Mouse (Mus musculus) heart, embryonic 14.5 days (tissue): ENCODE measurements around the gene Kifap3. TPM values are rescaled to one million over a fixed set of nuclear protein-coding genes. Genes with fewer than 3 reads are reported as not detected.
A peak's percentile ranks its signal among the peaks of the same experiment; 100 is the strongest.
"Not testable (repeated sequence)": the region's sequence is repeated elsewhere in the genome, so short reads cannot be mapped to it uniquely, and the experiment has no call there.

Source experiments
- ATAC-seq: fragments of 200-750 bp; cut with Nextera tagmentation; 2 replicates; pipeline ENCODE4 v1.8.0; 2017; ENCODE audit warnings: low read depth, moderate TSS enrichment; ENCODE audit not compliant: insufficient number of reproducible peaks, insufficient read depth, low FRiP score
- H3K27ac ChIP-seq, 2 experiments: fragments of 200-500 bp in 1 of 2; fragments of 300-500 bp in 1 of 2; sonication (generic) in 1 of 2; replicated peaks in 1 of 2; 2 replicates each; pipeline ENCODE4 v1.5.1; 2012 to 2014; ENCODE audit warnings: low read depth in 2 of 2, low read length in 2 of 2, control low read depth in 1 of 2, mild to moderate bottlenecking in 1 of 2, mixed read lengths in 1 of 2; ENCODE audit not compliant: control insufficient read depth in 1 of 2, insufficient read depth in 1 of 2
- H3K27me3 ChIP-seq: fragments of 300-500 bp; sonication (generic); 2 replicates; pipeline ENCODE4 v1.6.1; 2014; ENCODE audit warnings: mild to moderate bottlenecking, low read length, control low read depth; ENCODE audit not compliant: control insufficient read depth, insufficient read depth
- H3K36me3 ChIP-seq: fragments of 300-500 bp; sonication (generic); 2 replicates; pipeline ENCODE4 v1.6.1; 2014; ENCODE audit warnings: mild to moderate bottlenecking, control low read depth, low read length, mixed read lengths; ENCODE audit not compliant: control insufficient read depth, insufficient read depth
- H3K4me1 ChIP-seq, 2 experiments: fragments of 200-500 bp in 1 of 2; fragments of 300-500 bp in 1 of 2; sonication (generic) in 1 of 2; 2 replicates each; pipeline ENCODE4 v1.6.1; 2012 to 2014; ENCODE audit warnings: low read length in 2 of 2, control low read depth in 1 of 2, mixed read lengths in 1 of 2; ENCODE audit not compliant: control insufficient read depth in 2 of 2, insufficient read depth in 2 of 2
- H3K4me2 ChIP-seq: fragments of 300-500 bp; sonication (generic); 2 replicates; pipeline ENCODE4 v1.6.1; 2014; ENCODE audit warnings: mild to moderate bottlenecking, low read length
- H3K4me3 ChIP-seq, 2 experiments: fragments of 200-500 bp in 1 of 2; fragments of 300-500 bp in 1 of 2; sonication (generic) in 1 of 2; 2 replicates each; pipeline ENCODE4 v1.5.1; 2012 to 2014; ENCODE audit warnings: low read length in 2 of 2, mild to moderate bottlenecking in 2 of 2, control low read depth in 1 of 2, low read depth in 1 of 2, moderate library complexity in 1 of 2; ENCODE audit not compliant: control insufficient read depth in 1 of 2, insufficient read depth in 1 of 2
- H3K9ac ChIP-seq: fragments of 300-500 bp; sonication (generic); 2 replicates; pipeline ENCODE4 v1.6.1; 2014; ENCODE audit warnings: mild to moderate bottlenecking, low read length
- H3K9me3 ChIP-seq: fragments of 300-500 bp; sonication (generic); 2 replicates; pipeline ENCODE4 v1.6.1; 2016; ENCODE audit warnings: low read length, control low read depth; ENCODE audit not compliant: control insufficient read depth
- WGBS: fragments of 180-500 bp; shearing (Covaris S2); extraction: QIAGEN DNeasy Blood & Tissue Kit; methylation state at CpG from one replicate; pipeline ENCODE4 v1.1.7; 2014; 5-methylcytosine and 5-hydroxymethylcytosine counted together
- polyA plus RNA-seq: library from polyadenylated mRNA; unstranded; fragments of >200 nt; fragmentation: Nextera tagmentation; extraction: Ambion mirVana; gene quantifications from 2 replicates; pipeline ENCODE4 v1.2.1, GENCODE M21; 2014

The Kifap3 gene
- 24.8 and 25.7 TPM in 2 replicates for polyA plus RNA-seq

DNA sequence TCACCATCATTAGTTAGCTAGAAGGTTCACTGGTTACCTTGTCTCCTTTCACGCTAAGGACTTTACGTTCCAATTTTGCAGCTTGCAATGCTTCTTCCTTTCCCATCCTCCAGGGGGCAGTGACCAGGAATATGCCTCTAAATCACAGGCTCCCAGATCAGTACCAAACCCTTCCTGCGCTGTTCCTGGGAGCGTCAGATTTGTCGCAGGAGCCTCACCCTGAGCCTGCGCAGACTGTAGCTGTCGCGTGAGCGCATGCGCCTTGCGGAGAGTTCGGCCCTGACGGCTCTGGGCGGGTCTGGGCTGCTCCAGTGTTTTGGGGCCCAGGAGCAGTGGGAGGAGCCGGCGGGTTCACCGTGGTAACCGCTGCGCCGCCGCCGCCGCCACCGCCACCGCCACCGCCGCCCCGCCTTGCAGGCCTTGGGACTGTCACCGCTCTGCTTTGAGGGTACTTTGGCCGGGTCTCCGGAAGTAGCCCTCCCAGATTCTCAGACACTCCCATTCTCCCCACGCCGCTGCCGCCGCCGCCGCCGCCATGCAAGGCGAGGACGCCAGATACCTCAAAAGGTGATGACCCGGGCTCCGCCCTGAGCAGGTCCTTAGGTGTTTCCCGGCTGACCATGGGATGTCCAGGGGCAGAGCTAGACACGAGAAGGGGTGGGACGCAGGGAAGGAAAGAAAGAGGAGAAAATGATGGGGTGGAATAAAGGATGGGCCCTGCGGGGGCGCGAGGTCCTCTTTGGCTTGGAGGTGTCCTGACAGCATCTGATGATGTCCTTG lies at the start of gene Kifap3:
Kifap3 (plus strand) TSS at position 248 of the 780 bp plus-strand sequence.
- Histone ChIP-seq H3K9me3 (no peaks in the 10 kb centered on the region), H3K27ac (no peak within 1 kb of the TSS; a peak in 1 of 4 replicates), H3K4me2 (peak within 1 kb of the TSS; percentile 71), H3K27me3 (no peaks in the 10 kb centered on the region), H3K36me3 (0 out of 2 replicates have a peak, but pooled peaks cover 3% of the 10 kb centered on the region), H3K4me1 (no peaks in the 10 kb centered on the region), H3K4me3 (peak within 1 kb of the TSS; percentile 60 to 67), H3K9ac (peak within 1 kb of the TSS; percentile 72)
- WGBS, result under 1% methylated on average over 43 of the region's 48 CpGs
- ATAC-seq, result peak; percentile 100

DNA sequence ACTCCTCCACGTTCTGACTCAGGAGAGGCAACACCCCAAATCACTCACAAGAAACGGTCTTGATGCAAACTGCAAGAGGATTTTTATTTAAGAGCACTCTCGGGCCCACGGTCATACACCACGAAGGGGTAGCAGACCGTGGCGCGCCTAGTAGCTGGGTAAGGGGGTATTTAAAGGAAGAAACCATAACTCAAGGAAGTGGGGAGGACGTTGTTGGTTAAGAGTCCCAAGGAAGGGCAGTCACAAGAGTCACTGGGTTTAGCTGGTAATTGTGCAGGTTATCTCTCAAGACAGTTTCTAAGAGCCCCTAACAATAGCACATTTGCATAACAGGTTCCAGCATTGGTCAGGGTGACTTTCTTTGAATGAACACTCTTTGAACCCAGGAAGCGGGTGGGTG lies 48.2 kb upstream of the Kifap3 start:
- H3K9ac ChIP-seq, H3K27me3 ChIP-seq, H3K36me3 ChIP-seq, H3K9me3 ChIP-seq, ATAC-seq, H3K4me2 ChIP-seq, H3K4me1 ChIP-seq, H3K4me3 ChIP-seq, H3K27ac ChIP-seq: not testable (repeated sequence)
- WGBS, result 87% methylated on average over 10 of the region's 10 CpGs

GRCm38 (mm10) chr1:163736441-163737238 lies 42.7 kb upstream of the Kifap3 start:
- 0 out of 2 replicates have a peak, but pooled peaks cover 4% of the 10 kb centered on the region for H3K9me3 ChIP-seq
- H3K4me2 ChIP-seq, result no peak overlapping the region
- no peaks in the 10 kb centered on the region for H3K4me1 ChIP-seq
- WGBS, result 75% methylated on average over 10 of the region's 10 CpGs
- H3K36me3 ChIP-seq, result no peaks in the 10 kb centered on the region
- ATAC-seq, result no peak
- H3K4me3 ChIP-seq, result no peak overlapping the region
- H3K27me3 ChIP-seq, result no peaks in the 10 kb centered on the region
- H3K27ac ChIP-seq, result no peak overlapping the region
- H3K9ac ChIP-seq, result no peak overlapping the region

GRCm38 (mm10) chr1:163737239-163737533 lies 42.2 kb upstream of the Kifap3 start:
- no peaks in the 10 kb centered on the region for H3K9me3 ChIP-seq
- no peaks in the 10 kb centered on the region for H3K36me3 ChIP-seq
- H3K27ac ChIP-seq, result no peak overlapping the region
- no peak for ATAC-seq
- H3K27me3 ChIP-seq, result no peaks in the 10 kb centered on the region
- WGBS, result 78% methylated on average over 1 of the region's 1 CpGs
- H3K4me2 ChIP-seq, result no peak overlapping the region
- no peaks in the 10 kb centered on the region for H3K4me1 ChIP-seq
- no peak overlapping the region for H3K4me3 ChIP-seq
- no peak overlapping the region for H3K9ac ChIP-seq

DNA sequence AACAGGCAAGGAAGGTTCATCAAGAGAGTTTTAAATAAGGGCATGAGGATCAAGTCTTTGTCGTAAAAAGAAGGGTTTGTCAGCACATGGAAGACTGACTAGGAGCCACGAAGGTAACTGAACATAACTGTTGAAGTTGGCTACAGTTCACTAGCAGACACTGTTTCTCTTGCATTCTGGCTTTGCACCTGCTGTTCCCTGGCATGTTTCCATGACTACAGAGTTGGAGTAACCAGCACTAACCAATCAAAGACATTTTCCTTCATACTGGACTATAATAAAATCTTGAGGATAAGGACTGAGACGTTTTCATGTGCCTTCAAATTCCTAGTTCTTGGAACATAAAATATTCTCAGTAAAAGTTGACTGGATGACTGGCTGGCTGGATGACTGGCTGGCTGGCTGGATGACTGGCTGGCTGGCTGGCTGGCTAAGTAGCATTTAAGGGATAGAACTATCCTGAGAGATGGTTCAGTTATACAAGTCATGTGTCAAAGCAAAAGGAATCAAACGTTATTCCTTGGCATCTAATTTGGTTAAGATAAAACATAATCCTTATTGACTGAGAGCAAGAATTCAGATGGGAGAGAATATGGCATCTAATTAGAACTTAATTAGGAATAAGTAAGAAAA lies 27.9 kb upstream of the Kifap3 start:
- H3K4me2 ChIP-seq, result no peak overlapping the region
- no peaks in the 10 kb centered on the region for H3K4me1 ChIP-seq
- H3K27me3 ChIP-seq, result no peaks in the 10 kb centered on the region
- H3K27ac ChIP-seq, result no peak overlapping the region
- no peaks in the 10 kb centered on the region for H3K36me3 ChIP-seq
- H3K4me3 ChIP-seq, result no peak overlapping the region
- WGBS, result 61% methylated on average over 4 of the region's 4 CpGs
- no peak for ATAC-seq
- no peaks in the 10 kb centered on the region for H3K9me3 ChIP-seq
- H3K9ac ChIP-seq, result no peak overlapping the region

DNA sequence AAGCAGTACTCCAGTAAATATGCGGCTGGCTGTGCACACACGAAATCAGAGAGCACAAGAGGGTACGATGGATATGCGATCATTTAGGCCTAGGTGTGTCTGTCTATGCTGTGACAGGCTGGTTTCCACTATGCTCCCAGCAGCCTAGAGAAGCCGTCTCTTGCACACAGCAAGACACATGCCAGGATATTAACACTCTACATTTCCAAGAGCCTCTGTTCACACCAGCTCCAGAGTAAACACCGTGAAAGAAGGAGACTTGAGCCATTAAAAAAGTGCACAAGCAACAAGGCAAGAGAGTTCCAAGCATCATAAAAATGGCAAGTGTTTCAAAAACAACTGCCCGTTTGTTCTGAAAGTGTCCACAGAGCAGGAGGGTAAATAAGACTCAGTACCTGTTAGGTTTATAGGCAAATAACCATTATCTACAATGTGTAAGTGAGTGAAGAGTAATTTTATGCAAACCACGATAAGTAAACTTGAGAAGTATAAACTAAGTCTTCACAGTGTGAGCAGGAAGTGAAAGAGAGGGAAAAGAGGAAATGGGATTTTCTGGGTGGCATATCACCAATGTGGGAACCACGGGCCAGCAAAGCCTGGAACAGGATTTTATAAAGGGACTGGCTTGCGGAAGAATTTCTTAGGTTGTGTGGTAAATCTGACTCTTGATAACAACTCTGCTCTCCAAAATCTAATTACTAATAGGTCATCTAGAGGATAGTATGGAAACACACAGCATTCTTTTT lies 21.7 kb upstream of the Kifap3 start:
- Histone ChIP-seq H3K9ac (no peak overlapping the region), H3K27ac (no peak overlapping the region), H3K27me3 (no peaks in the 10 kb centered on the region), H3K4me1 (no peaks in the 10 kb centered on the region), H3K9me3 (no peaks in the 10 kb centered on the region), H3K36me3 (no peaks in the 10 kb centered on the region), H3K4me3 (no peak overlapping the region), H3K4me2 (no peak overlapping the region)
- 74% methylated on average over 10 of the region's 10 CpGs for WGBS
- ATAC-seq, result no peak

- not testable (repeated sequence) for H3K9me3 ChIP-seq, H3K36me3 ChIP-seq, H3K27me3 ChIP-seq, ATAC-seq, H3K4me2 ChIP-seq, H3K4me1 ChIP-seq, H3K9ac ChIP-seq, H3K27ac ChIP-seq, H3K4me3 ChIP-seq
- 90% methylated on average over 8 of the region's 11 CpGs for WGBS
These were observed 4.2 kb downstream of the Kifap3 start for GRCm38 (mm10) chr1:163783577-163783976.
